Mouse (Mus musculus) liver, adult 2 months (tissue): ENCODE results near the gene Dmrtc2.

Experiments used
- CTCF ChIP-seq: fragments of 200-500 bp; IDR thresholded peaks from 2 replicates; pipeline ENCODE4 v1.5.1; 2011; ENCODE audit warnings: low read depth, low read length, control low read depth
- POLR2A ChIP-seq: fragments of 200-500 bp; IDR thresholded peaks from 2 replicates; pipeline ENCODE4 v1.6.1; 2011; ENCODE audit warnings: low read length, control low read depth; ENCODE audit not compliant: insufficient read depth; ENCODE audit errors: extremely low read depth

GRCm38 (mm10) chr7:24906551-24906950, 36.7 kb downstream of the Dmrtc2 start:
- TF ChIP-seq CTCF, result no peak
- TF ChIP-seq POLR2A, result no peak
